Mouse (Mus musculus) retina, postnatal 7 days (tissue): Measurements from ENCODE around the gene Slc12a1.

Experiments
- DNase-seq: peaks from one replicate; pipeline ENCODE4 v3.0.0-alpha.2; 2012; ENCODE audit warnings: low read depth, low spot score

Gene Slc12a1

DNA sequence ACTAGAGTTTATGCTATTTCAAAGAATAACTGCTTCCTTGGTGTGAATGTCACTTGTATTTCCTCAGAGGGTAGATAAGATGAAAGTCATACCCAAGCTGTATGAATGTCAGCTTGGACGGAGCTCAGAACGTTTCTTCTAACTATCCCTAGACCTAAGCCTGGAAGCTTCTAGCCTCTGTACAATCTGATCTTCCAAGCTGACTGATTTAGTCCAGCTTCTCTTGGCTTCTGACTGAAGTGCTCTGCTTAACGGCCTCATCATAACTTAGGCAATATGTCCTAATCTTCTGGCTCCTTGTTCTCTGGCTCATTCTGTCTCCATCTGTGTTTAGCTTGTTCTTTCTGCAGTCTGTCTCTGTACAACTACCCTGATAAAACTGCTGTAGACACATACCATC is 102.3 kb downstream of the Slc12a1 start:
- DNase-seq = no peak

DNA sequence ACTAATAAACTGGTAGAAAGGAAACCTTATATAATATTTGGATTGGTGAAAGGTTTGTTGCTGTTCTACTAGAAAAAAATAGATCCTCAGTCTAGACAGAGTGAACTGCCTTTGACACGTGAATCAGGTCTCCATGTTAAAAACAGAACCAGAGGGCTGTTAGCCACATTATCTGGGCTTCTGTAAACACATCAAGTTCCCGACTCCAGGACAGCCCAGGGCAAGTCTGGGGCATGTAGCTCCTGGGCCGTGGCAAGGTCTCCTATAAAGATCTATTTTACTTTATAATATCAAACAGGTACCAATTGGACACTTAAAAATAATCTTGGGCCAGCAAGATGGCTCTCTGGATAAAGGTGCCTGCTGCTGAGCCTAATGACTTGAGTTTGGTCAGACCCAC is 103.6 kb downstream of the Slc12a1 start:
- no peak for DNase-seq

DNA sequence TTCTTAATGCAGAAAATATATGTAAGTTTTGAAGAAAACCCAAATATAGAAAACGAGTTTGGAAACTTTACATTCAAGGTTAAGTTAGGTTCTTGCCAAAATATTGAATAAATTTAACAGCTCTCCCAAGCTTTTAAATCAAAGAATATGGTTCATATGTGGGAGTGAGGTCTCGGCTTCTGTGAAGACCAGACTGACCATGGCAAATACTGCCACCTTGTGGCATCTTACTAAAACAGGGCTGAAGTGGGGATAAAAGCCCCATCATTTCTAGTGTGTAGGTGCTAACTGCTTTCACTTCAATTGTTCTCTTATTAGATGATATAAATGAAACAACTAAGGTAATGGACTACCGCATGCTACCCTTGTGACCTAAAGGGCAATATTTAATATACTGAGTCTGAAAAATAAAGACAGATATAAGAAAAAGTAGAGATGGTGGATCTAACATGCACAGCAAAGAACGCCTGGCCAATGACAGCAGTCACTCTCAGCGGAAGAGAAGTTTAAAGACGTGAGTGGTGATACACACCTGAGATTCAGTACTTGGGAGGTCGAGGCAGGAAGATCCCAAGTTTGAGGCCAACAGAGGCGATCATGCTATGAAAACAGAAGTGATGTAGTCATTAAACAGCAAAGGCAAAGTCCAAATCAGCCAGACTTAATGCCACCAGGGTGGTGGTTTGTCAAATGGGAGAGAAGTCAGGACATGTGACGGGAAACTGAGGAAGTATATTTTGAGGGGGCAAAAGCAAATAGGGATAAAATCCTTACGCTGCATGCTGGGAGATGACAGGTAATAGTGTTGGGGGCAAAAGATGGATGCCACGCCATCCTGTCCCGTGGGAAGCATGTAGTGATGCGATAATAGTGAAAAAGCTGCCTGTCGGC is 107.2 kb downstream of the Slc12a1 start:
- DNase-seq = peak; percentile 34

DNA sequence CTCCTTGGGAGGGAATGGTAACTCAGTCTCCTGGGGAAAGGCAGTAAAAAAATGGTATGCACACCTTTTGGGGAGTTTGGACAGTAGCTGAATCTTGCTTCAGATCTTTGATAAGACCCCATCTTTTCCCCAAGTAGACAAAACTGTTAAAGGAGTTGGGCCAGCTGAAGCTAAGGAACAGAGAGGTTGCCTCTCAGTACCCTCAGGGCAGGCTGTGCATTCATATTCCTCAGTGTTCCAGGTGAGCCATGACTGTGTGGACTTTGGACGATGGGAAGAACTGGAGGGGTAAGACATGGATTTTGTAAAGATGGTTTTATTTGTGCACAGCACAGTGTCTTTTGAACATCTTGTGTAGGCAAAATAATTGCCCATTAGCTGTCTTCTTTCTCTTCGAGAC is 108.0 kb downstream of the Slc12a1 start:
- no peak for DNase-seq

DNA sequence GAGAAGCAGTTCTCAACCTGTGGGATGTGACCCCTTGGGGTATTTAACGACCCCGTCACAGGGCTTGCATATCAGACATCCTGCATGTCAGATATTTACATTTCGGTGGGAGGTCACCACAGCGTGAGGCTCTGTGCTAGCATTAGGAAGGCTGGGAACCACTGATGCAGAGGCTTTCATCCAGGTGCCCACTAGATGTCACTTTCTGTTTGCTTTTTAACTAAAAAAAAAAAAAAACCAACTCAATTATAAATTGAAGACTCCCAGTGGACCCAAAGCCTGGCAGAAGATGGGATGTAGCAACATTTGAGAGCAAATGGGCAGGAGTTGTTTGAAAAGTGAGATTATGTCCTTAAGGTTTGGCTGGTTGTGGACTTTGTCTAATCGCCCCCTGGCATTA is 110.8 kb downstream of the Slc12a1 start:
- no peak for DNase-seq

DNA sequence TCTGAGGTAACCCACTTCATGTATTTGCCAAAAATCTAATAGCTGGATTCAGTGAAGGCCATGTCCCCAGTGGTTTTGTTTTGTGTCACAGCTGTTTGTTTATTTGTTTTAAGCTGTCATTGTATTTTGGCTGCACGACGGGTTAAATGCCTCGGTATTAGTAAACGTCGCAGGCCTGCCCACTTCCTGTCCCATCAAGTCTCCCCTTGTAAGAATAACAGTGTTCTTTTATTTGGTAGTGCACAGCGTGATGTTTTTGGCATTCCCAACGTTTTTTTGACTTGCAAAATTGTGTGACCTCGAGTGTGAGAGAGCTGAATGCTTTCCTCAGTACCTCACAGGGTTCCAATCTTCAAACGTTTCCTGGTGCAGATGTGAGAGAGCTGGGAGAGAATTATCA is 111.4 kb downstream of the Slc12a1 start:
- no peak for DNase-seq

DNA sequence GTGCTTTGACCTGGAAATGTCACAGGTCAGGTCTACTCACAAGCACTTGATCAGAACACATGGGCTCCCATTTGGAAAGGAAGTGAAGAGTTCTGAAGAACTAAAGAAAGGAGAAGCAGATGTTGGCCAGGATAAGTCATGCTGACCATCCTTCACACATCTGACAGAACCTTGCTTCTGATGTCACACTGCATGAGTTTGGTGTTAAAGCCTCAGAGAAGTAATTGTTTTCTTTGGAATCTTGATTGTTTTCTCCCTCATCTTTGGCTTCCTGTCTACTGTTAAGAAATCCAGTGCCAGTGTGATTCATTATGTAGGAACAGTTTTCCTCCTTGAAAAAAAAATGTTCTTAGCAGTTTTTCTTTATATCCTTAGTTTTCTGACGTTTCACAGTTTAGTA is 116.6 kb downstream of the Slc12a1 start:
- no peak for DNase-seq

DNA sequence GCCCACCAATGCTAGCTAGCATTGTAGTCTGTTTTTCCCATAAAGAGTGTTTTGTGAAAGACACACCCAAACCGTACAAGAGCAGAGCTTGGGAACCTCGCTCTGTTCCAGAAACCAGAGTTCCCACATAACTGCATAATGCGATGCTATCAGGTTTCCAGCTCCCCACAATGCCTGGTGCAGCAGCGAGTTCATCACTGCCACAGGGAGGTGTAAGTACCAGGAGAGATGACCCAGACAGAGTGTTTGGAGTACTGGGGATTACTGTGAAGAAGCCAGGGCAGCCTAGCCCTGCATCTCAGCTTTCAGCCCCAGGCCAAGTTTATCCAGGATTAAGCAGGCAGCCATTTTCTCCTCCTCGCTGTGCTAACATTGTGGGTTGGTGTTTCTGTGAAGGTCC is 123.3 kb downstream of the Slc12a1 start:
- no peak for DNase-seq

DNA sequence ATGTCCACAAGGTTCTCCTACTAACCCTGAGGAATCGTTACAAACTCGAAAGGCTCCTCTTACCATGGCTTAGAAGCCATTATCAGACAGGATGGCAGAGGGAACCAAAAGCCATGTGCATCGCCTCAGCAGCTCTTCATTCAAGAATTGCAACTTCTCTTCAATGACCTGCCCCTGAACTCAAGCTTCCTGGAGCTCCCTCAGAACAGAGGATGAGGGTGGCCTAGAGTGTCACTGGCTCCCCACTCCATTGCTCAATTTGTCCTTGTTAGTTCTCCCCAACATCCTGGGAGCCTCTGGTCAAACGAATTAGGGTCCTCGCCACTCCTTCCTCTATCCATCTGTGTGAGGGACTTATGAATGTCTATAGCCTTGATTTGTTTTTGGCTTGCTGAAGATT is 124.4 kb downstream of the Slc12a1 start:
- DNase-seq = no peak

DNA sequence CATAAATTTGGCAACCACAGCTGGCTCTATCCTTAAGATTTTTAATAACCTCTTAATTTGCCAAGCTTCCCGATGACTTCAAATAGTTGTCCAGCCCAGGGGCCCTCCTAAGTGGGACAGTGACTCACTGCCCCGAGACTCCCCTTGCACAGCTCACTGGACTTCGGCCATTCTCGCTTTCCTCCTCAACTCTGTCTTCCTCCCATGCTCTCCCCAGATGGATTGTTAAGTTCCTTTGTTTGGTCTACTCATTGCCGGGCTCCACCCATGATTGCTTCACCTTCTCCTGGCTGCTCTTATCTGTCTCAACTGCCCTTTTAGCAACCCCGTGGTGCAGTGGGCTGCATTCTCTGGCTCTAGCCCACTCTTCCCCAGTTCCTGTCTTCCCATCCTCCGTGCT is 126.2 kb downstream of the Slc12a1 start:
- no peak for DNase-seq
